Mouse (Mus musculus): ENCODE data around the gene Zfp316.

The Zfp316 gene

DNA sequence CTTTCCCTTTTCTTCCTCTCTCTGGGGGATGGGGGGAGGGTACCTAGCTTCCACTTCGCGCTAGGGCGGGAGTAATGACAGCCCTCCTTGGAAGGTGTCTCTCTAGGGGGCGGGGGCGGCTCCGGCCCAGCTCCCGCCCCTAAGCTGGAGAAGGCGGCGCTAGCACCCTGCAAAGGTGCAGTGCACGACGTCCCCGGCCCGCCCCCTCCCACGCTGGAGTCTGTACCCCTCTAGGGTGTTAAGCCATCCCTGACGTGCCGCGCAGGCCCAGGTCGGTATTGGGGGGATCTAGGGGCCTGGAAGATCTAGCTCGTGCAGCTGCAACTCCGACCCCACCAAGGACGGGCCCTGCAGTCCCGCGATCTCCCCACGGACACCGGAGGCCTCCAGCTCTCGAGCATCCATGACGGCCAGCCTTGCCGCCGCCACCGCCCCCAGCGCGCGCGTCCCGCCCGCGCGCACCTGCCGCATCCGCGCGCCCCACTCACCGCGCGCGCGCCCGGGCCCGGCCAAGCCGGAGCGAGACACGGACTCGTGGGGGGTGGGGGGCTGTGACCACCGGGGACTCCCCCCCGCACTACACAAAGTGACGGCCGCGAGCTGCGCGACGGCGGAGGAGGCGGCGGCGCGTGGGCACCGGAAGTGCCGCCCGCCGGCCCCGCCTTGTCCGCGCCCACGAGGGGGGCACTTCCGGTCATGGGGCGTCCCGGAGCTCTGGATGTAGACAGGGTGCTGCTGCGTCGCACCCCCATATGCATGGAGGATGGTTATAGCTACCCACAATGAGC is at the start of gene Zfp316:
TSS of gene Zfp316 (minus strand) at position 660 of the 788 bp plus-strand sequence.
- peak in 1 of 2 experiments; percentile 33 for DNase-seq (ENCODE audit: low spot score in 2 of 2)

DNA sequence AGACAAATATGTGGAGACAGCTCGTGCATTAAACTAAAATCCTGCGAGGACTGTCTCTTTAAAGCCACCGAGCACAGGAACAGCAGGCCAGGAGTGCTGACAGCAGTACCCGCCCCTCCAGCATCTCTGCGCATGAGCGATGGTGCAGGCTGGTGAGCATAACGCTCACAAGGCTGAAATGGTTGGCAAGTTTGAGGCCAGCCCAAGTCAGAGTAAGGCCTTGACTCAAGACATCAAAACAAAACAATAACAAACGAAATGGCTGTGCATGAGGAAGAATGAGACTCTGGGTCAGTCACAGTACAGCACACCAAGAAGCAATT is 47.4 kb upstream of the Zfp316 start:
- no peak for DNase-seq (ENCODE audit: low spot score in 2 of 2)

DNA sequence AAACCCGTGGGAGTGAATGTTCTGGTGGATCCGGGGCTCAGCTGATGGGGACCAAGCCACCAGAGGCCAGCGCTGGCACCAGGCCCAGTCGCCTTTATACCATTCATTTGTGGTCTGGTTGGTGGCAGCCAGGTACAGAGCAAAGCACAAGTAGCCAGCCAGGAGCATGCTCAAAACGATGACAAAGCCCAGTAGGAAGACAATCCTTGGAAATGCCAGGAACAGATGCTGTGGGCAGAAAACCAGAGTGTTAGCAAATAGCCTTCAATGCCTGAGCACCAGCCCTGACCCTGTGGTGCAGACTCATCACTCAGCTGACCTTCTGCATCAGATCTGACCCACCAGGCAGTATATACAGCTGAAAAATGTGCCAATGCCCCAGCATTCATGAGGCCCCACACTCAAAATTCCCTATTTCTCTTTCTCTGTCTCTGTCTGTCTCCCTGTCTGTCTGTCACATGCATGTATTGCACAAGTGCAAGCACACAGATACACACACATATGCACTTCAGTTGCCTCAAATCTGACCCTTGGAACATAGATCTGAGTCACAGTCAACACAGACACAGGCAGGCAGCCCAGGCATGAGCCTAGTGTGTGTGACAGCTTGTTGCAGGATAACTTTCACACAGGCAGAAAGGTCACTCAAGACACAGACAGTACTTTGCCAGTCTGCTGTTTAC is 46.9 kb upstream of the Zfp316 start:
- no peak for DNase-seq (ENCODE audit: low spot score in 2 of 2)

DNA sequence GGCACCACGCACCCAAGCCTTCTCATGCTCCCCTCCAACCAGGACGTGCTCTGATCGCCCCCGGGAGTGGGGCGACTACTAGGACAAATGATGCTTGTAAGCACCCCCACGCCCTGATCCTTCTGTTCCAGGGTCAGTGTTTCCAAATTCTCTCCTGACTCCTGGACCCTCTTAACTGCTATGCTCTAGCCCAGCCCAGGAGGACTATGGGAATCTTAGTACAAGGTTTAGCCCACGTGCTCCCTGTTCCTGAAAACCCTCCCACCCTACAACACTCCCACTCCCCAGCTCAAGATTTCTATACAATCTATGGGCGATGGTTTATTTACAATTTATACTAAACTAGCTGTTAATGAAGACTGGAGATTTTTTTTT is 45.7 kb upstream of the Zfp316 start:
- DNase-seq (ENCODE audit: low spot score in 2 of 2): no peak

DNA sequence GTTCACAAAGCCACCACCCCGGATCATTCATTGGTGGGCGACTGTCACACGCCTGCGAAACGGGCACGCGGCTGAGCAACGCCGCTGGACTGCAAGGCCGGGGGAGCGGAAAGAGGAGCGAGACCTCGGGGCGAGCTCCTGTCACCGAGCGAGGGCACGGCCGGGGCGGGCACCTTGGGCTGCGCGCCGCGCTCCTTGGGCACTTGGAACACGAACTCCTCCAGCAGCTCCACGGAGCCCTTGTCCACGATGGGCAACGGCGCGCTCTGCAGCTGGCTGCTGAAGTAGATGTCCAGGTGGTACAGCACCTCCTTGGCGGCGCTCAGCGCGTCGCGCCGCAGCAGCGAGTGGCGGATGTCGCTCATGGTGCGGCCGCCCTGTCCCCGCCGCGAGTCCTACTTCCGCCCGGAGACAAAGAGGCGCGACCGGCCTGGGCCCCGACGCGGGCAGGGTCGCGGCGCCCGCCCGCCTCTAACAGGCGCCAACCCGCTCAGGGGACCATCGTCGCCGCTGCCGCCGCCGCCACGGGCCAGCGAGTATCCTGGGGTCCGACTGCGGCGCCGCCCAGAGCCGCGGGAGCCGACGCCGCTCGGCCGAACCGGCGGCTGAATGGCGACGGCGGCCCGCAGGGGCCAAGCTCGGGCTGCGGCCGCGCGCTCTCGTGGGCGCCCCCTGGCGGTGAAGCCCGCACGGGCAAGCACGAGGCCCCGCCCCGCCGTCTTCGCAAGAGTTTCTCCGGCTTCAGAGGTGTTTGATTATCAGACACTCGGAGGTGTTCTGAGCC is 45.1 kb upstream of the Zfp316 start, which contains the start of gene E130309D02Rik:
TSS of gene E130309D02Rik (minus strand) at position 631 of the 784 bp plus-strand sequence.
- peak; percentile 83 to 96 for DNase-seq (ENCODE audit: low spot score in 2 of 2)

DNA sequence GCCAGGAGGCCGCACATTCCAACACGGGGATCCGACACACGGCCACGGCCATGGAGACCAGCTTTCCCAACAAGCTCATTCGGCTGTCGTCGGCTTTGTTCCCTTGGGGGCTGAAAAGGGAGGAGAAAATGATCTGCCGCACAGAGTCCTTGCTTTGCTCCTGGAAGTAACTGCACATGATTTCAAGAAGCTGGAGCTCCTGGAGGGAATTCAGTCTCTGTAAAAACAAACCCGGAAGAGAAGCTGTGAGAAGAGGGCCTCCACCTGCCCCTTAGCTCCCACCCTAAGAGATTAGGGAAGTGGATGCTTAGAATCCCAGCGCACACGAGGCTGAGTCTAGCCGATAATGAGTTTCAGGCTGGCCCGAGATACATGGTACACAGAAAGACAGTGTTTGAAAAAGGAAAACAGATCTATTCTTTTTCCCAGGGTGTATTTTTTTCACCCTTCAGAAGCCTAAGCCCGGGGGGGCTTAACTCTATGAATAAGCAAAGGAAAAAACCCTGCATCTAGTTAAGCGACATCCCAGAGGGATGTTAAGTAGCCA is 44.4 kb upstream of the Zfp316 start:
- no peak for DNase-seq (ENCODE audit: low spot score in 2 of 2)

DNA sequence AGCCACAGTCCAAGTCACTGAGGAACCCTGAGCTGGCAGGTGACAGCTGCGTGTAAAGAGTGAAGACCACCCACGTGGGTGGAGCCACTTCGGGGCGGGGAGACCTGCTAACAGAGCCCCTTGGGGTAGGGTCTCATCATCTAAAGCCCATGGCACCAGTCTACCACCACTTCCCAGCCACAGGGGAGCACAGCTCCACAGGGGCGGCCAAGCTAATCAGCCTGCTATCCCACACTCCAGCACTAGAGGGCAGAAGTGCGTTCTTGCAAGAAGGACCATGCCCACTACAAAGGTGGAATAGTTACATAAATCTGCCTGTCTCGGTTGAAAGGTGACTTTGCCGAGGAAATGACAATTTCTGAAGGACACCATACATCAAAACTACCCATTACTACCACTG is 42.1 kb upstream of the Zfp316 start:
- DNase-seq (ENCODE audit: low spot score in 2 of 2): peak; percentile 59 to 85

DNA sequence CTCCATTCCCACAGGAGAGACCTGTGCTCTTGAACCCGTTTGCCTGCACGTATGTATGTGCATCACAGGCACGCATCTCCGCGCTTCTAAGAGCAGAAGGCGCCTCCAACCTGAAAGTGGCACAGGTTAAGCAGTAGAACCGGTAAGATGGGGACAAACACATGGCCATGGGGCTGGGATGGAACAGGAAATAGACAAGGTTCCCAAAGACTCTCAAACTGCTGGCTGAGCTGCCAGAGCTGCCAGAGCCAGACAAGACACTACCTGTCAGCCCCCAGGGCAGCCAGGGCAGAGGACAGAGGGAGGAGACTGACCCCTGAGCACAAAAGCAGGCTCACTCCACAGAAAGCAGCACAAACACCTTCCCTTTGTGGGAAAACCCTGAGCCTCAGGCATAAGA is 40.1 kb upstream of the Zfp316 start:
- no peak for DNase-seq (ENCODE audit: low spot score in 2 of 2)

DNA sequence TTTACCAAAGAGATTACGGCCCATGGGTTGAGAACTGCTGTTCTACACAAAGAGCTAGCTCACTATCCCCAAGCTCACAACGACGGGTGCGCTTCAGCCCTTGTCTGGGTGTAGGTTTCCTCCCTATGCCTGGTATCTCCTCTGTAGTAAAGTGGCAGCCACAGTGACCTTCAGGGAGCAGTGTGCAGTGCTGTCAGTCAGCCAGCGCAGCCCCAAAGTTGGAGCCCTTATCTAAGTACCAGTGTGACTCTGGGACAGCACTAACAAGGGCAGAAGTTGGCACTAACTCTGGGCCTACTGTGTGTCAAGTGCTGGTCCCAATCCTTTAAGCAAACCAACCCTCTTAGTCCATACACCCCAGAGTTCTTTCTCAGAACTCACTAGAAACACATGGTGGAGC is 39.0 kb upstream of the Zfp316 start:
- DNase-seq (ENCODE audit: low spot score in 2 of 2): no peak

DNA sequence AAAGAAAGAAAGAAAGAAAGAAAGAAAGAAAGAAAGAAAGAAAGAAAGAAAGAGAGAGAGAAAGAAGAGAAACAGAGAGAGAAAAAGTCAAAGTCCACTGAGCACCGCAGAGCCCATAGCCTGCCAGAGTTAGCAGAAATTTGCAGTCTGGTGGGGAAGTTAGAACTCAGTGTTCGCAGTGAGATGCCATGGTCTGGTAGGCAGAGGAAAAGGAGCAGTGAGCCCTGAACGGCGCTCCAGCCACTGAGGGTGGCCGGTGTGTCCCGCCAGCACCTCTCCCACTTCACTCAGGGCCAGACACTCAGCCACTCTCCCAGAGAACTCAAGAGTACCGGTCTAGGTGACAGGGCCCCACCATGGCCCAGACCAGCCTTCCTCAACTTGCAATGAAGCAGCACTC is 34.4 kb upstream of the Zfp316 start:
- DNase-seq (ENCODE audit: low spot score in 2 of 2): no peak

DNA sequence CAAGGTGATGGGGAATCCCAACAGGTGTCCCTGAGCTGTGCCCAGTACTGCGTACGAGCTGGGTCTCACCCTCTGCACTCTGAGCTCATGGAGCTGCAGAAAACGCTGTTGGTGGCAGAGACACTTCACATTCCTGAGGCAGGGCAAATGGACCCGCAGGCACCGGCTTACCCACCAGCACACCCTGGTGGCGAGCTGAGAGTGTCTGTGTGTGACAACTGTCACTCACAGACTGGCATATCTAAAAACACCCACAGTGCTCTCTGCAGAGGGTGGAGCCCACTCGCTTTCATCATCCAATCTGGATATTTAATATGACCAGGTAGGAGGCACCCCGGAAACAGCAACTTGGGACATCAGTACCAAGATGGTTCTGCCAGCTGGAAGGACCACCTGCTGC is 31.5 kb upstream of the Zfp316 start:
- no peak for DNase-seq (ENCODE audit: low spot score in 2 of 2)

DNA sequence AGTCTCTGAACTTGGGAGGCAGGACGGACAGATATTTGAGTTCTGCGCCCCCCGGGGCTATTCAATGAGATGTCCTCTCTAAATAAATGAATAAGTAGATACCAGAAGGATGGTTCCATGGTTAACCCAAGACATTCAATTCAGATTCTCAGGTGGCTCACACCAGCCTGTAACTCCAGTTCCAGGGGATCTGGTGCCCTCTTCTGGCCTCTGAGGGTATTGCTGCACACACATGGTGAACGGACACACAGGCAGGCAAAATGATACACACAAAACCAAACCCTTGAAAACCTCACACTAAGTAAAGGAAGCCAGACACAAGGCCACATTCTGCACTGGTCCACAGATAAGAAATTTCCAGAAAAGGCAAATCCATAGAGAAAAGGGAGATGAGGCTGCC is 29.9 kb upstream of the Zfp316 start:
- peak in 1 of 2 experiments; percentile 45 for DNase-seq (ENCODE audit: low spot score in 2 of 2)

DNA sequence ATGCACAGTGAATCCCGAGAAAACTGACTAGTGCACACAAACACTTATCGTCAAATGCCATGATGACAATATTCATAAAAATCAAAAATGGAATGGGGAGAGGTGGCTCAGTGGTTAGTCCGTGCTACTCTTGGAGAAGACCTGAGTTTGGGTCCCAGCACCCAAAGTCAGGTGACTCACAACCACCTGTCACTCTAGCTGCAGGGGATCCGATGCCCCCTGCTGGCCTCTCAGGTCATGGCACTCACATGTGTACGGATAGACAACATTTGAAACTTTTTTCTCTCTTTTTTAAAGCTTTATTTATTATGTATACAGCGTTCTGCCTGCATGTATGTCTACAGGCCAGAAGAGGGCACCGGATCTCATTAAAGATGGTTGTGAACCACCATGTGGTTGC is 28.6 kb upstream of the Zfp316 start:
- no peak for DNase-seq (ENCODE audit: low spot score in 2 of 2)

DNA sequence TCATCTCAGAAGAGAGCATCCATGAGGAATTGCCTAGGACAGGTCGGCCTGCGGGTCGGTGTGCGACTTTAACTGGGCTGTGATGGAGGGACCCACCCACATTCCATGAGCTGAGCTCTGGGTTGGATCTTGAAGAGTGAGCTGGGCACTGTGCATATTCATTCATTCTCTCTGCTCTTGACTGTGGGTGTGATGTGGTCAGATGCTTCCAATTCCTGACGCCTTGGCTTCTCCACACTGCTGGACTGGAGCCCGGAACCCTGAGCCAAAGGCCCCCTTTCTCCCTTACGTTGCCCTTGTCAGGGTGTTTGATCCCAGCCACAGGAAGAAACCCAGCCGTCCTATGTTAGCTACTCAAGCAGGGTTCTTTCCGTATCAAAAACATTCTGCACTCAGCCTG is 28.2 kb upstream of the Zfp316 start:
- DNase-seq (ENCODE audit: low spot score in 2 of 2): no peak

DNA sequence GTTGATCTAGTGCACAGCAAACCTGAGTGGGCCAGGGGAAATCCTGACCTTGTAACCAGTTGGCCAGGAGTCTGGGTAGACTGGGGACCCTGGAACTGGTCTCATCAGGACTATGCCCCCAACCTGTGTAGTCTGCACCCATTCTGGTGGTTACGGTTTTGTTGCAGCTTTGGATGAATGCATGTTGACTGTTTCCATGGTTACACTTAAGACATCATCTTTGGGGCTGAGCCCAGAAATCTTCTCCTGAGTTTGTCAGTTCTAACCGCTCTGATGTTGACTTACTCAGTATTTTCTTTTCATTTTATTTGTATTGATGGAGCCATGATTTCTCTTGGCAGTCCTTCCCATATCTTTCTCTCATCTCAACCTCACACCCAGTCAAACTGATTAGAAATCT is 25.5 kb upstream of the Zfp316 start:
- DNase-seq (ENCODE audit: low spot score in 2 of 2): no peak

DNA sequence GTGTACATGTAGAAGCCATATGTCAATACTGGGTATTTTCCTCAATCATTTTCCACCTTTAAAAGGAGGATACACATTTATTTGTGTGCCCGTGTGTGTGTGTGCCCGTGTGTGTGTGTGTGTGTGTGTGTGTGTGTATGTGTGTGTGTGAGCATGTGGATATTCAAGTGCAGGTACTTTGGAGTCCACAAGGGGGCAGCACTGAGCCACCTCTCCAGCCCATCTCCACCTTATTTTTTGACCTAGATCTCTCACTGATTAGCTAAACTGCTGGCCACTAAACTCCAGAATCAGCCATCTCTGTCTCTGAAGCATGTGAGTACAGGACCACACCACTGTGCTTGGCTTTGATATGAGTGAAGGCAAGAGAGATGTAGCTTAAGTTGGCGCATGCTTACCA is 25.0 kb upstream of the Zfp316 start:
- no peak for DNase-seq (ENCODE audit: low spot score in 2 of 2)

DNA sequence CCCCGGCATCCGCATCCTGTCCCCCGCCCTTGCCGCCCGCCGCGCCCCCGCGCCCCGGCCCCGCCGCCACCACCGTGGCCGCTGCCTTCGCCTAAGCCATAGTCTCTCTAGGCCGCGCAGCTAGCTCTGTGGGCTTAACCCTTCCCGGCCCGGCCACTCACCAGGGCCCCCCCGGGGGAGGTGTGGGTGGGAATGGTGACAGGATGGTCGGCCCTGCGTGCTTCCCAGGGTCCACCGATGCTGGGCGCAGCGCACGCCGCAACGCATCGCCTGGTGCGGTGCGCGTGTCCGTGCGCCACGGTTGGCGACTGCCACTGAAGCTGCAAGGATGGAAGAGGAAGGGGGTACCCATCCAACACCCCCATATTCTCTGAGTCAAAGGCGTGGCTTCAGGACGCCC is 23.6 kb upstream of the Zfp316 start, which contains the start of gene Zfp853:
TSS of gene Zfp853 (minus strand) at position 220 of the 400 bp plus-strand sequence.
- DNase-seq (ENCODE audit: low spot score in 2 of 2): no peak

DNA sequence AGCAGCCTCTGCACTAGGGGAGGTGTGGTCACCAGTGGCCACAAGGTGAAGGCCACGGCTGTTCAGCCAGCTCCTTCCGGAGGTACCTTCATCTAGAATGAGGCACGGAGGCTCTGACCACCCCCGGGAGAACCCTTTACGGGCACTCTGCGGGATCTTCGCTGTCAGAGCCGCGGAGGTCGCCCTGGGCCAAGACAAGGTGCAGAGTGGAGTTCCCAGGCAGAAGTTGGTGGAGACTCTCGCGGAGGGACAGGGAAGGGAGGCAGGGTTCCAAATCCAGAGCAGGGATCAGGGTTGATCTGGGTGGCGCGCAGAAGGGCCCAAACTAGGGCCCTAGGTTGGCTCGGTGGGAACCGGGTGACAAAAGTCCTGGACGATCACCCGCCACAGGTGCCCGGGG is 23.1 kb upstream of the Zfp316 start:
- DNase-seq (ENCODE audit: low spot score in 2 of 2): no peak

DNA sequence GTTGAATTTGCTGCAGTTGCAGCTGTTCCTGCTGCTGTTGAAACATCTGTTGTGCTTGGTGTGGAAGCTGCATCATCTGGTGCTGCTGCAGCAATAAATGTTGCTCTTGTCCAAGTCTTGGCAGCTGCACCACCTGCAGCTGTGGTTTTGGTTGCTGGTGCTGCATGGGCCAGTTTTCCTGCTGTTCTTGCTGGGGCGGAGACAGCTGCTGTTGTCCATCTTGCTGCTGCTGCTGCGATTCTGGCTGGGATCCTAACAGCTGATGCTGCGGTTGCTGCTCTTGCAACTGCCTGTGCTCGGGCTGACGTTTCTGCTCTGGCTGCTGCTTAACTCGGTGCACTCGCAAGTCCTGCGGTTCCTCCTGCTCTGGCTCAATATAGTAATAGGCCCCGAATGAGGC is 19.5 kb upstream of the Zfp316 start:
- DNase-seq (ENCODE audit: low spot score in 2 of 2): no peak

DNA sequence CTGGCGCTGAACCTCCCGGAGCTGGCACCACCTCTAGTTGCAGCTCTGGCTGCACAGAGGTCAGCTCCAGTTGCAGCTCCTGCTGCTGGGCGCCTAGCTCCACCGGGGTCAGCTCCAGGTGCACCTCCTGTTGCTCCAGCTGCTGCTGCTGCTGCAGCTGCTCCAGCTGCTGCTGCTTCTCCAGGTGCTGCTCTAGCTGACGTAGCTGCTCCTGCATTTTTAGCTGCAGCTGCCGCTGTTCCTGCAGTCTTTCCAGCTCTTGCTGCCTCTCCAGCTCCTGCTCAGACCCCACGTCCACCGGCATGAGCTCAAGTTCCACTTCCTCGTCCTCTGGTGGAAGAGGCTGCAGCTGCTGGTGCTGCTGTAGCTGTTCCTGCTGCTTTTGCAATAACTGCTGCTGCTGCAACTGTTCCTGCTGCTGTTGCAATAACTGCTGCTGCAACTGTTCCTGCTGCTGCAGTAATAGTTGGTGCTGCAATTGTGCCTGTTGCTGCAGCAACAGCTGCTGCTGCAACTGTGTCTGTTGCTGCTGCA is 18.6 kb upstream of the Zfp316 start:
- no peak for DNase-seq (ENCODE audit: low spot score in 2 of 2)

DNA sequence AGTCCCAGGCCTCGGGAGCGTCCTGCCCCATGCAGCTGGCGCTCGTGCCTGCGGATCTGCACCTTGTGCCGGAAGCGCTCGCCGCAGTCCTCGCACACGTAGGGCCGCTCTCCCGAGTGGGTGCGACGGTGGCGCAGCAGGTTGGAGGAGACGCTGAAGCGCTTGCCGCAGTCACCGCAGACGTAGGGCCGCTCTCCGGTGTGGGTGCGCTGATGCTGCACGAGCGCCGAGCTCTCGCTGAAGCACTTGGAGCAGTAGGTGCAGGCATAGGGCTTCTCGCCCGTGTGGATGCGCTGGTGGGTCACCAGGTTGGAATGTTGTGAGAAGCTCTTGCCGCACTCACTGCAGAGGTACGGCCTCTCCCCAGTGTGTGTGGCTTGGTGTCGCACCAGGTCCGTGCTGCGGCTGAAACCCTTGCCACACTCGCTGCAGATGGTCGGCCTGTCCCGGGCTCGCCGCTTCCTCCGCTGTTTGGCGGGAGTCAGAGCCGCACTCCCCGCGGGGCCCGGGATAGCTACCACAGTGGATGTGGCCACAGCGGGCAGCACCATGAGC is 18.0 kb upstream of the Zfp316 start:
- peak in 1 of 2 experiments; percentile 24 for DNase-seq (ENCODE audit: low spot score in 2 of 2)

DNA sequence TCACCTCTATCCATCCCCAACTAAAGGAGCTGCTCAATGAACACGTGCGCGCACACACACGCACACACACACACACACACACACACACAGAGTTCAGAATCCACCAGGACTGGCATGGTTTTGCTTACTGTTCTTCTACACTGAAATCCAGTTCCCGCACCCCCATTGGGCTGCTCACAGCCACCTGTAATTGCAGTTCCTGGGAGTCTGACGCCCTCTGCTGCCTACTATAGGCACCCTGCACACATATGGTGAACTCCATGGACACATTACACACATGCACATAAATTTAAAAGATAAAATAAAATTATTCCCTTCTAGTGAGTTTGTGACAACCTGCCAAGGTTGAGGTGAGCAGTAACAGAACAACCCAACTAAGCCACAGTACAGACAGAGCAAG is 14.9 kb upstream of the Zfp316 start:
- no peak for DNase-seq (ENCODE audit: low spot score in 2 of 2)

Data from thymus, postnatal 10 days (tissue).